Mouse (Mus musculus): Measurements from ENCODE around the gene Lasp1. TPM values are rescaled to one million over a fixed set of nuclear protein-coding genes. Genes with fewer than 3 reads are reported as not detected.

Gene Lasp1
- total RNA-seq (2018; cell fraction: chromatin; rRNA removed), result 100 to 1,000 TPM in 24 of 26 experiments, 10 to 100 TPM in 2; 72.2 to 414 (median 208) TPM
- total RNA-seq (2018; cell fraction: cytosol; rRNA removed), result 100 to 1,000 TPM; 171 to 234 (median 210) TPM
- total RNA-seq (2018; cell fraction: nucleus; rRNA removed), result 100 to 1,000 TPM in 25 of 26 experiments, 10 to 100 TPM in 1; 82.4 to 238 (median 191) TPM
- 151 to 499 TPM (median 254 TPM) in 3 replicates for polyA plus RNA-seq (2018)

GRCm38 (mm10) chr11:97798782-97799145 is at the start of gene Lasp1:
TSS of gene Lasp1 (plus strand) at chr11:97799000.
- Histone ChIP-seq H3K79me2 (ENCODE audit: inconsistent target) (peaks cover 39% of the 10 kb centered on the region), H3K36me3 (ENCODE audit: inconsistent target) (no peaks in the 10 kb centered on the region), H3K4me3 (ENCODE audit: inconsistent target) (peak within 1 kb of the TSS; percentile 98), H3K27ac (peak within 1 kb of the TSS; percentile 98)
- 5% methylated on average over 11 of the region's 11 CpGs for WGBS (ENCODE audit: missing documents)

- no peak overlapping the region for H3K4me3 ChIP-seq (ENCODE audit: inconsistent target)
- H3K36me3 ChIP-seq (ENCODE audit: inconsistent target), result peaks cover 77% of the 10 kb centered on the region
- peaks cover under 1% of the 10 kb centered on the region; the same call in 1 of the 2 replicates for H3K79me2 ChIP-seq (ENCODE audit: inconsistent target)
- WGBS (ENCODE audit: missing documents), result 93% methylated on average over 8 of the region's 8 CpGs
- H3K27ac ChIP-seq, result no peak overlapping the region
Observed at GRCm38 (mm10) chr11:97753277-97753676, 45.5 kb upstream of the Lasp1 start.

GRCm38 (mm10) chr11:97758125-97758524 is 40.7 kb upstream of the Lasp1 start:
- H3K36me3 ChIP-seq (ENCODE audit: inconsistent target), result peaks cover 78% of the 10 kb centered on the region
- no peak overlapping the region for H3K4me3 ChIP-seq (ENCODE audit: inconsistent target)
- 100% methylated on average over 1 of the region's 1 CpGs for WGBS (ENCODE audit: missing documents)
- no peak overlapping the region for H3K27ac ChIP-seq
- H3K79me2 ChIP-seq (ENCODE audit: inconsistent target), result peaks cover 49% of the 10 kb centered on the region

- Histone ChIP-seq H3K4me3 (ENCODE audit: inconsistent target) (no peak overlapping the region), H3K79me2 (ENCODE audit: inconsistent target) (peaks cover 57% of the 10 kb centered on the region)
- WGBS (ENCODE audit: missing documents), result 98% methylated on average over 6 of the region's 6 CpGs
Observed at GRCm38 (mm10) chr11:97758942-97759341, 39.9 kb upstream of the Lasp1 start.

GRCm38 (mm10) chr11:97761638-97762037 is 37.2 kb upstream of the Lasp1 start:
- Histone ChIP-seq H3K27ac (no peak overlapping the region), H3K79me2 (ENCODE audit: inconsistent target) (peaks cover 83% of the 10 kb centered on the region), H3K4me3 (ENCODE audit: inconsistent target) (no peak overlapping the region), H3K36me3 (ENCODE audit: inconsistent target) (peaks cover 62% of the 10 kb centered on the region)

More at GRCm38 (mm10) chr11:97758942-97759341, 39.9 kb upstream of the Lasp1 start:
- no peak overlapping the region for H3K27ac ChIP-seq
- peaks cover 75% of the 10 kb centered on the region for H3K36me3 ChIP-seq (ENCODE audit: inconsistent target)

- under 1% methylated on average over 38 of the region's 38 CpGs for WGBS (ENCODE audit: missing documents)
- peak within 1 kb of the TSS; percentile 75 for H3K27ac ChIP-seq
- H3K4me3 ChIP-seq (ENCODE audit: inconsistent target), result peak within 1 kb of the TSS; percentile 100
- H3K36me3 ChIP-seq (ENCODE audit: inconsistent target), result peaks cover 28% of the 10 kb centered on the region
- H3K79me2 ChIP-seq (ENCODE audit: inconsistent target), result peaks cover 51% of the 10 kb centered on the region
Observed at GRCm38 (mm10) chr11:97766154-97766881, 32.5 kb upstream of the Lasp1 start, which contains the start of gene Cwc25. TSS of gene Cwc25 (minus strand) at chr11:97766556.

- Histone ChIP-seq H3K36me3 (ENCODE audit: inconsistent target) (no peaks in the 10 kb centered on the region), H3K4me3 (ENCODE audit: inconsistent target) (no peak overlapping the region), H3K79me2 (ENCODE audit: inconsistent target) (peaks cover 18% of the 10 kb centered on the region), H3K27ac (no peak overlapping the region)
- 24% methylated on average over 2 of the region's 2 CpGs for WGBS (ENCODE audit: missing documents)
Observed at GRCm38 (mm10) chr11:97769704-97770103, 29.1 kb upstream of the Lasp1 start.

GRCm38 (mm10) chr11:97771410-97771809 is 27.4 kb upstream of the Lasp1 start:
- H3K27ac ChIP-seq, result no peak overlapping the region
- H3K36me3 ChIP-seq (ENCODE audit: inconsistent target), result no peaks in the 10 kb centered on the region; the same call in 1 of the 2 replicates
- H3K79me2 ChIP-seq (ENCODE audit: inconsistent target), result peaks cover under 1% of the 10 kb centered on the region; the same call in 1 of the 2 replicates
- no peak overlapping the region for H3K4me3 ChIP-seq (ENCODE audit: inconsistent target)
- WGBS (ENCODE audit: missing documents), result 60% methylated on average over 14 of the region's 14 CpGs

- no peak overlapping the region for H3K27ac ChIP-seq
- H3K79me2 ChIP-seq (ENCODE audit: inconsistent target), result peaks cover 18% of the 10 kb centered on the region
- H3K4me3 ChIP-seq (ENCODE audit: inconsistent target), result no peak overlapping the region
- H3K36me3 ChIP-seq (ENCODE audit: inconsistent target), result peaks cover 29% of the 10 kb centered on the region
- 80% methylated on average over 13 of the region's 13 CpGs for WGBS (ENCODE audit: missing documents)
Observed at GRCm38 (mm10) chr11:97775186-97775585, 23.6 kb upstream of the Lasp1 start.

GRCm38 (mm10) chr11:97775808-97776496 is 22.8 kb upstream of the Lasp1 start, which contains the start of gene 1700001P01Rik:
TSS of gene 1700001P01Rik (minus strand) at chr11:97775918.
- H3K4me3 ChIP-seq (ENCODE audit: inconsistent target), result no peak within 1 kb of the TSS
- 88% methylated on average over 16 of the region's 17 CpGs for WGBS (ENCODE audit: missing documents)
- no peak within 1 kb of the TSS for H3K27ac ChIP-seq
- H3K36me3 ChIP-seq (ENCODE audit: inconsistent target), result peaks cover 35% of the 10 kb centered on the region
- peaks cover 25% of the 10 kb centered on the region for H3K79me2 ChIP-seq (ENCODE audit: inconsistent target)

- Histone ChIP-seq H3K27ac (no peak overlapping the region), H3K4me3 (ENCODE audit: inconsistent target) (no peak overlapping the region), H3K36me3 (ENCODE audit: inconsistent target) (peaks cover 35% of the 10 kb centered on the region), H3K79me2 (ENCODE audit: inconsistent target) (peaks cover 32% of the 10 kb centered on the region)
- WGBS (ENCODE audit: missing documents), result 98% methylated on average over 5 of the region's 5 CpGs
Observed at GRCm38 (mm10) chr11:97776497-97777128, 22.2 kb upstream of the Lasp1 start.

GRCm38 (mm10) chr11:97777129-97777529 is 21.7 kb upstream of the Lasp1 start:
- H3K4me3 ChIP-seq (ENCODE audit: inconsistent target), result no peak overlapping the region
- H3K36me3 ChIP-seq (ENCODE audit: inconsistent target), result peaks cover 35% of the 10 kb centered on the region
- no peak overlapping the region for H3K27ac ChIP-seq
- peaks cover 37% of the 10 kb centered on the region for H3K79me2 ChIP-seq (ENCODE audit: inconsistent target)
- 60% methylated on average over 2 of the region's 2 CpGs for WGBS (ENCODE audit: missing documents)

- peaks cover 35% of the 10 kb centered on the region for H3K36me3 ChIP-seq (ENCODE audit: inconsistent target)
- WGBS (ENCODE audit: missing documents), result 80% methylated on average over 1 of the region's 1 CpGs
- no peak overlapping the region for H3K4me3 ChIP-seq (ENCODE audit: inconsistent target)
- H3K79me2 ChIP-seq (ENCODE audit: inconsistent target), result peaks cover 38% of the 10 kb centered on the region
- no peak overlapping the region for H3K27ac ChIP-seq
Observed at GRCm38 (mm10) chr11:97778918-97779317, 19.9 kb upstream of the Lasp1 start.

GRCm38 (mm10) chr11:97779968-97780701 is 18.7 kb upstream of the Lasp1 start:
- peak overlapping the region; percentile 87; the same call in 1 of the 2 replicates for H3K4me3 ChIP-seq (ENCODE audit: inconsistent target)
- WGBS (ENCODE audit: missing documents), result 58% methylated on average over 2 of the region's 2 CpGs
- H3K27ac ChIP-seq, result no peak overlapping the region
- peaks cover 38% of the 10 kb centered on the region for H3K79me2 ChIP-seq (ENCODE audit: inconsistent target)
- peaks cover 35% of the 10 kb centered on the region for H3K36me3 ChIP-seq (ENCODE audit: inconsistent target)

Measured in macrophage (primary cell).